Mouse (Mus musculus): ENCODE results near the gene Ttc23. TPM values are rescaled to one million over a fixed set of nuclear protein-coding genes. Genes with fewer than 3 reads are reported as not detected.

Gene Ttc23
- total and polyA plus RNA-seq, 3 experiments: 0.03 to 3.9 (median 1.1) TPM

DNA sequence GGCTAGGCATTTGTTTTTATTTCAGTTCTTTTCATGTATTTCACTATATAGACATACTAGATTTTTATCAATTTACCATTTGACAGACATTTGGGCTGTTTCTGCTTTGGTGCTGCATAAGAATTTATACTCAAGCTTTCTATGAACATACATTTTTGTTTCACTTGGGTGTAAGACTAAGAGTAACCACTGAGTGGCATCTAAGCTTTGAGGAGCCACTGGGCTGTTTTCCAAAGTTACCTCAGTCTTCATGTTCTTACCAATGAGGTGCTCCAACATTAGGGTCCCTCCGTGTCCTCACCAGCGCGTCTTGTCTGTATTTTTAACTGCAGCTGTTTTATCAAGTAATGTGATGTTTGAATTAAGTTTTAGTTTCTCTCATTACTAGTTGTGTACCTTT lies 39.3 kb downstream of the Ttc23 start:
- H3K27me3 ChIP-seq (ENCODE audit: insufficient read depth, low read length): no peaks in the 10 kb centered on the region
- DNase-seq (ENCODE audit: low spot score): no peak
- no peaks in the 10 kb centered on the region for H3K36me3 ChIP-seq (replicated peaks)
- H3K9me3 ChIP-seq (replicated peaks): peaks cover 4% of the 10 kb centered on the region
- no peak for ATAC-seq (ENCODE audit: extremely low read depth, insufficient number of reproducible peaks, low FRiP score, poor library complexity, severe bottlenecking)
- no peaks in the 10 kb centered on the region for H3K4me1 ChIP-seq (ENCODE audit: insufficient read depth, low read depth, low read length)
- H3K4me3 ChIP-seq (ENCODE audit: low read depth, low read length): no peak overlapping the region
- no peak for TF ChIP-seq GATA2 (IDR thresholded peaks at IDR 0.05; ENCODE audit: borderline replicate concordance, low read depth, low read length)
- no peak for TF ChIP-seq POLR2AphosphoS5 (IDR thresholded peaks at IDR 0.05; ENCODE audit: insufficient replicate concordance, low read depth, low read length)

GRCm38 (mm10) chr7:67688281-67688680 lies 41.1 kb downstream of the Ttc23 start:
- Histone ChIP-seq H3K27me3 (ENCODE audit: insufficient read depth, low read length) (no peaks in the 10 kb centered on the region), H3K36me3 (replicated peaks) (no peaks in the 10 kb centered on the region), H3K4me3 (ENCODE audit: low read depth, low read length) (no peak overlapping the region), H3K9me3 (replicated peaks) (peaks cover 14% of the 10 kb centered on the region), H3K4me1 (ENCODE audit: insufficient read depth, low read depth, low read length) (no peaks in the 10 kb centered on the region)
- no peak for TF ChIP-seq CTCF (IDR thresholded peaks at IDR 0.05; ENCODE audit: low read depth, low read length)
- no peak for TF ChIP-seq TAL1 (conservative IDR thresholded peaks at IDR 0.05; ENCODE audit: low read depth, low read length)
- no peak for TF ChIP-seq GATA1 (IDR thresholded peaks at IDR 0.05; ENCODE audit: borderline replicate concordance, low read length)
- TF ChIP-seq GATA2 (IDR thresholded peaks at IDR 0.05; ENCODE audit: borderline replicate concordance, low read depth, low read length): no peak
- TF ChIP-seq POLR2AphosphoS5 (IDR thresholded peaks at IDR 0.05; ENCODE audit: insufficient replicate concordance, low read depth, low read length): no peak
- ATAC-seq (ENCODE audit: extremely low read depth, insufficient number of reproducible peaks, low FRiP score, poor library complexity, severe bottlenecking): no peak
- DNase-seq (ENCODE audit: low spot score): no peak

DNA sequence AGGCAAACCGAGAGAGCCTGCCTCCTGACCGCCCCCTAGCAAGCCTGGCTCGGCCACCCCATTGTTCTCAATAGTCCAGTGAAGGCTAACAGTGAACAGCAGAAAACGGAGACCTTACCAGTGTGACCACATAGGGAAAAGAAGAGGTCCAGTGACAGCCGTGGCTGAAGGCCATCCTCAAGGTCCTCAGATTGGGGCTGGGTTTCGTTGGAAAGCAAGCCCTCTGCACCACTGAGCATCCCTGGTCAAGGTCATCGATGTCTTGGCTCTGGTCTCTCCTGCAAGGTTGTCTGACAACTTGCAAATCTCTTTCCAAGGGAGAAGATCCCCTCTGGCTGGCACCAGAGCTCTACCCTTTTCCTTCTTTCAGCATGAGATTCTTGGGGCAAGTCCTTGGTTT lies 42.6 kb downstream of the Ttc23 start:
- Histone ChIP-seq H3K27me3 (ENCODE audit: insufficient read depth, low read length) (no peaks in the 10 kb centered on the region), H3K4me1 (ENCODE audit: insufficient read depth, low read depth, low read length) (no peaks in the 10 kb centered on the region), H3K9me3 (replicated peaks) (peaks cover 17% of the 10 kb centered on the region), H3K4me3 (ENCODE audit: low read depth, low read length) (no peak overlapping the region), H3K36me3 (replicated peaks) (no peaks in the 10 kb centered on the region)
- DNase-seq (ENCODE audit: low spot score): no peak
- TF ChIP-seq TAL1 (conservative IDR thresholded peaks at IDR 0.05; ENCODE audit: low read depth, low read length) (no peak), GATA1 (IDR thresholded peaks at IDR 0.05; ENCODE audit: borderline replicate concordance, low read length) (no peak), CTCF (IDR thresholded peaks at IDR 0.05; ENCODE audit: low read depth, low read length) (no peak), GATA2 (IDR thresholded peaks at IDR 0.05; ENCODE audit: borderline replicate concordance, low read depth, low read length) (no peak), POLR2AphosphoS5 (IDR thresholded peaks at IDR 0.05; ENCODE audit: insufficient replicate concordance, low read depth, low read length) (no peak)
- ATAC-seq (ENCODE audit: extremely low read depth, insufficient number of reproducible peaks, low FRiP score, poor library complexity, severe bottlenecking): no peak

- H3K4me1 ChIP-seq (ENCODE audit: insufficient read depth, low read depth, low read length): no peaks in the 10 kb centered on the region
- H3K27me3 ChIP-seq (ENCODE audit: insufficient read depth, low read length): no peaks in the 10 kb centered on the region
- peaks cover 18% of the 10 kb centered on the region for H3K9me3 ChIP-seq (replicated peaks)
- DNase-seq (ENCODE audit: low spot score) (no peak), ATAC-seq (ENCODE audit: extremely low read depth, insufficient number of reproducible peaks, low FRiP score, poor library complexity, severe bottlenecking) (no peak)
- no peaks in the 10 kb centered on the region for H3K36me3 ChIP-seq (replicated peaks)
- H3K4me3 ChIP-seq (ENCODE audit: low read depth, low read length): no peak overlapping the region
- TF ChIP-seq GATA2 (IDR thresholded peaks at IDR 0.05; ENCODE audit: borderline replicate concordance, low read depth, low read length): no peak
- TF ChIP-seq POLR2AphosphoS5 (IDR thresholded peaks at IDR 0.05; ENCODE audit: insufficient replicate concordance, low read depth, low read length): no peak
- no peak for TF ChIP-seq CTCF (IDR thresholded peaks at IDR 0.05; ENCODE audit: low read depth, low read length)
- TF ChIP-seq TAL1 (conservative IDR thresholded peaks at IDR 0.05; ENCODE audit: low read depth, low read length): no peak
- TF ChIP-seq GATA1 (IDR thresholded peaks at IDR 0.05; ENCODE audit: borderline replicate concordance, low read length): no peak
Measured at GRCm38 (mm10) chr7:67691036-67691435, 43.8 kb downstream of the Ttc23 start.

DNA sequence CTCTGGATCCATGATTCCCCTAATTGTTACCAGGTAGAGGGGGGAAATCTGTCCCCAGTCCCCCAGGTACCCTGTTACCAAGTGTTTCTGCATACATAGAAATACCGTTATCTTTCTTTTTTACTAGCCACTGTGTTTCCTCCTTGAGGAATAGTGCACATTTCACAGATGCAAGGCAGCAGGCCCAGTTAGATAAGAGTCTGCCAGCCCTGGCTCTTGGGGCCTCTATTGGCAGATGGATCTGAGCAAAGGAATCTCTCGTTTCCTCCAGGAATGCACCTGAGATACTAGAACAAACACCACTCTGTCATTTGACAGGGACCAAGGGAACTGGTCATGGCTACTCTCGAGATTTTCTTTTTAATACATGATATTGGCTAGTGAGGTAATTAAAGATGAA lies 44.9 kb downstream of the Ttc23 start:
- peaks cover 19% of the 10 kb centered on the region for H3K9me3 ChIP-seq (replicated peaks)
- no peak for TF ChIP-seq GATA1 (IDR thresholded peaks at IDR 0.05; ENCODE audit: borderline replicate concordance, low read length)
- H3K4me1 ChIP-seq (ENCODE audit: insufficient read depth, low read depth, low read length): no peaks in the 10 kb centered on the region
- H3K4me3 ChIP-seq (ENCODE audit: low read depth, low read length): no peak overlapping the region
- ATAC-seq (ENCODE audit: extremely low read depth, insufficient number of reproducible peaks, low FRiP score, poor library complexity, severe bottlenecking) (no peak), DNase-seq (ENCODE audit: low spot score) (no peak)
- H3K36me3 ChIP-seq (replicated peaks): no peaks in the 10 kb centered on the region
- no peaks in the 10 kb centered on the region for H3K27me3 ChIP-seq (ENCODE audit: insufficient read depth, low read length)

- no peaks in the 10 kb centered on the region for H3K27me3 ChIP-seq (ENCODE audit: insufficient read depth, low read length)
- TF ChIP-seq POLR2AphosphoS5 (IDR thresholded peaks at IDR 0.05; ENCODE audit: insufficient replicate concordance, low read depth, low read length) (no peak), GATA1 (IDR thresholded peaks at IDR 0.05; ENCODE audit: borderline replicate concordance, low read length) (no peak), TAL1 (conservative IDR thresholded peaks at IDR 0.05; ENCODE audit: low read depth, low read length) (no peak), GATA2 (IDR thresholded peaks at IDR 0.05; ENCODE audit: borderline replicate concordance, low read depth, low read length) (no peak), CTCF (IDR thresholded peaks at IDR 0.05; ENCODE audit: low read depth, low read length) (no peak)
- no peak overlapping the region for H3K4me3 ChIP-seq (ENCODE audit: low read depth, low read length)
- ATAC-seq (ENCODE audit: extremely low read depth, insufficient number of reproducible peaks, low FRiP score, poor library complexity, severe bottlenecking): no peak
- H3K9me3 ChIP-seq (replicated peaks): peaks cover 19% of the 10 kb centered on the region
- no peak for DNase-seq (ENCODE audit: low spot score)
- no peaks in the 10 kb centered on the region for H3K4me1 ChIP-seq (ENCODE audit: insufficient read depth, low read depth, low read length)
- H3K36me3 ChIP-seq (replicated peaks): no peaks in the 10 kb centered on the region
Measured at GRCm38 (mm10) chr7:67692791-67693538, 45.8 kb downstream of the Ttc23 start.

Measured in G1E (cell line).